Mouse (Mus musculus): ENCODE measurements around the gene Tmem220.
"Not testable (repeated sequence)": the region's sequence is repeated elsewhere in the genome, so short reads cannot be mapped to it uniquely, and the experiment has no call there.

Gene Tmem220

DNA sequence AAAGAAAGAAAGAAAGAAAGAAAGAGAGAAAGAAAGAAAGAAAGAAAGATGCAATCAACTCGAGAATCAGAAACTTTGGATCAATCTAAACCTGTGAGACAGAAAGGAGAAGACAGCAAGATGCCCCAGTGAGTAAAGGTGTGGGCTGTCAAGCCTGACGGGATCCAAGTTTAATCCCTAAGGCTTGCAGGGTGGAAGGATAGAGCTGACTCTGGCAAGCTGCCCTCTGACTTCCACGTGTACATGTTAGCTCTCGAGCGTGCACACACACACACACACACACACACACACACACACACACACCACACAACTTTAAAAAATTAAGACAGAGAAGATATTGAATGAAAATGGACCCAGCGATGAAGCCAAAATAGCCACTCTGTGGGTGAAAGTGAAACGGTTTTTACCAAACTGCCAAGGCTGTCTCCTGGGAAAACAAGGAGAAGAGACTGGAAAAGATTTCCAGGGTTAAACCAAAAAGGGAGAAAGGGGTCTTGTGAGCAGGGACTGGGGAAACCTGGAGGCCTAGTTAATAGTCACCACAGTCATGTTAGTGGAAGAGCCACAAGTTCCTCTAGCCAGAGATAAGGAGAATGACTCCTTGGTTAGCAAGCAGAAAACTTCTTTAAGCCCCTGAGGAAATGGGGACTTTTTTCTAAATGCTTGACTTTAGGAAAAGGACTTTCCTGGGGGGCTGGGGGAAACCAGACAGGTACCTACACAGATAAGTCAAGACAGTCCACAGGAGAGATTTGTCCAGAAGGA, 5.1 kb upstream of the Tmem220 start:
- DNase-seq (ENCODE audit: low spot score): no peak

- DNase-seq (ENCODE audit: low spot score): peak; percentile 62
Measured at GRCm38 (mm10) chr11:67020948-67021347, 4.0 kb upstream of the Tmem220 start.

GRCm38 (mm10) chr11:67022354-67023115, 2.4 kb upstream of the Tmem220 start:
- DNase-seq (ENCODE audit: low spot score): no peak

- not testable (repeated sequence) for DNase-seq (ENCODE audit: low spot score)
Measured at GRCm38 (mm10) chr11:67023191-67023590, 1.8 kb upstream of the Tmem220 start.

- no peak for DNase-seq (ENCODE audit: low spot score)
Measured at GRCm38 (mm10) chr11:67023802-67024340, 1.1 kb upstream of the Tmem220 start.

DNA sequence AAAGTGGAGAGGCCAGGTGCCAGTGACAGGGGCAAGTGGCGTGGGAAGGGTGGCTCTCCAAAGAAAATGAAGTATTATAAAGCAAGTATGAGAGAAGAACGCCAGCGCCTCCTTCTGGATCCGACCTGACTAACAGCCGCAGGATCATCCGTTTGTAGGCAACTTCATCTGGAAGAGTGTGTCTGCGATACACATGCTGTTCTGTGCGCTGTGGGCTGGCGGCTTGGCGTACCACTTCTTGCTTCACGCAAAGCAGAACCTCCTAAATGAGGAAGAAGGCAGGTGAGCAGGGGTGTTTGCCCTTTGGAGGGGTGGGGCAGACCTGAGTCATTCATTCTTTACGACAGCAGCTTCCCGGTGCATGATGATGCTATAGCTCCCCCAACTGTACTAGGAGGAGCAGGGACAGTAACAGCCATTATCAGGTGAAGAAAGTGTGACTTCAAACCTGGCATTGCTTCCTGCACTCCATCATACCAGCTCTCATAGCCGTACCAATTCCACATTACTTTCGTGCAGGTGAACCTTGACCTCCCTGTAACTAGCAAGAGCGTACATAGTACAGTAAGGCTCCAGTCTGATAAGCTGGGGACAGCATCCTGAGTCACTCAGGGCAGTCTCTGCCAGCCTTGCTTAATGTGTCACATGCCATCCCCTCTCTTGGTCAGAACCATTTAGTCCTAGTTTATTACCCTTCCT, 6.1 kb downstream of the Tmem220 start:
- no peak for DNase-seq (ENCODE audit: low spot score)

DNA sequence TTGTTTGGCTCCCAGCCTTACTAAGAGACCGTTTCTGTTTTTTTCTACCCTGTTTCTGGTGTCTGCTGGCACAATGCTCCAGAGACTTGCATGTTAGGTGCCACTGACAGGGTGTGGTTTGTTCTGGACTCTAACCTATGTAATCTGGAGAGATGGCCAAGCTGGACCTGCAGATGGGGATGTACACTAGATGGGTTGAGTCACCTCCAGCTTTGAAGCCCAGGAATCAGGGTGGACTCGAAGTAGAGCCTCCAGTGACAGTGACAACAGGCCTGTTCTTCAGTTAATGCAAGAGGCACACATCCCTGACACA, 6.6 kb downstream of the Tmem220 start:
- DNase-seq (ENCODE audit: low spot score): no peak

DNA sequence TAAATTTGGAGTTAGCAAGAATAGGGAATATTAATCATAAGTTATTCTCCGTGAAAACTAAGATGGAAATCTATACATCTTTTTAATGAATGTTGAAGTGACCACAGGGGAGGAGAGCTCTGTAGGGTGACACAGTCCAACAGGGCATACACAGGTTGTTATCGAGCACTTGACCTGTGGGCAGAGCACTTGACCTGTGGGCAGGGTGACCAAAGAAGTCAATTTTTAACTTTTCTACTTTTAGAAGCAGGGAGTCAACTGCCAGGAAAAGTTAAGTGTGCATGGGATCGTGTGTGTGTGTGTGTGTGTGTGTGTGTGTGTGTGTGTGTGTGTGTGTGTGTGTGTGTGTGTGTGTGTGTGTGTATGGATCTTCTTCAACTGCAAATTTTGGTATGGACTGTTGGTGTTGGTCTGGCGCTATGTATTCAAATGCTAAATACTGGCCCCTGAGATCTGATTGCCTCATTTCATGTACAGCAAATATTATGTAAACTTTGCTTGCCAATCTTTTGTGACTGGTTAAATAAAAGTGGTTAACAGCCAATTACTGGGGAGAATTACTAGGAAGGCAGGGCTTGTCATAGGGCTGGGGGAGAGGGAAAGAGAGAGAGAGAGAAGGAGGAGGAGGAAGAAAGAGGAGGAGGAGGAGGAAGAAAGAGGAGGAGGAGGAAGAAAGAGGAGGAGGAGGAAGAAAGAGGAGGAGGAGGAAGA, 10.0 kb downstream of the Tmem220 start:
- DNase-seq (ENCODE audit: low spot score): no peak

DNA sequence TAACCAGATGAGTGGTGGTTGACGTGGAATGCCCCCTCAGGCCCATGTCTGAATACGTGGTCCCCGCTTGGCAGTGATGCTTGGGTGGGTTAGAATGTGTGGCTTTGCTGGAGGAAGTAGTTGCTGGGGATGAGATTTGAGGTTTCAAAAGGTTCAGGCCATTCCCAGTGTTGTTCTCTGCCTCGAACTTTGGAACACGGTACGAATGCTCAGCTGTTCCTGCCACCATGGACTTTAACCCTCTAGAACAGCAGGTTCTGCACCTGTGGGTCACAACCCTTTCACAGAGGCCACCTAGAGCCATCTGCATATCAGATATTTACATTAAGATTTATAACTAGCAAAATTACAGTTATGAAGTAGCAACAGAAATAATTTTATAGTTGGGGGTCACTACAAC, 11.3 kb downstream of the Tmem220 start:
- DNase-seq (ENCODE audit: low spot score): no peak

DNA sequence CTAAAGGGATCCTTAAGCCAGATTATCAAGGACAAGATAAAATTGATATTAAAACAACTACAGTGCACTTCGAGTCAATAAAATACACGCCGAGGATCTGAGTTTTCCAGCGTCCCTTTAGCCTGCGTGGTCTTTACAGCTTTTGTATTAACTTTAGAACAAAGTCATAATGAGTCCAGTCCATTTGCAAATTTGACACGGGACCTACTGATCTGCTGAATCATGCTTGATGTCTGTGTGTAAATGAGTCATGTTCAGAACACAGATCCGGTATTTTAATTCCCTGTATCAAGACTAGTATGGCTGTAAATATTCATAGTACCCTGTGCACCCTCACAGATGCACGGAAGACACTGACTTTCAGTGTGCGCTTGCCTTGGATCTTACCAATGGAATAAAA, 11.9 kb downstream of the Tmem220 start:
- DNase-seq (ENCODE audit: low spot score): no peak

GRCm38 (mm10) chr11:67039799-67040198, 14.8 kb downstream of the Tmem220 start:
- no peak for DNase-seq (ENCODE audit: low spot score)

GRCm38 (mm10) chr11:67040483-67040882, 15.5 kb downstream of the Tmem220 start:
- no peak for DNase-seq (ENCODE audit: low spot score)

GRCm38 (mm10) chr11:67043007-67043406, 18.1 kb downstream of the Tmem220 start:
- no peak for DNase-seq (ENCODE audit: low spot score)

DNA sequence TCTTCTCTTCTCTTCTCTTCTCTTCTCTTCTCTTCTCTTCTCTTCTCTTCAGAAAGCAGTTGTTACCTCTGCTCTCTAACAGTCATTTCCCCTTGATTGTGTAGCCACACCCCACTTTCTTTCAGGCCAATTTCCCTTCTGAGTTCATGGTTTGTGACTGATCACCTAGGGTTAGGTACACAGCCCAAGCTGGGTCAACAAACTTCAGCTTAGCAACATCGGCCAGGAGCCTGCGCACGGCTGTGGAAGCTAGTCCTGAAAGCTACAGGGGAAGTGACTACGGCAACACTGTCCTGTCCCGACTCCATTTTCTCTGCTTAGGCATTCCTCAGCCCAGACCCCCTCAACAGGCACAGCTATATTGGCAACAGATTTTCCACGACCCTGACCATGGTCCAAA, 20.0 kb downstream of the Tmem220 start:
- DNase-seq (ENCODE audit: low spot score): no peak

DNA sequence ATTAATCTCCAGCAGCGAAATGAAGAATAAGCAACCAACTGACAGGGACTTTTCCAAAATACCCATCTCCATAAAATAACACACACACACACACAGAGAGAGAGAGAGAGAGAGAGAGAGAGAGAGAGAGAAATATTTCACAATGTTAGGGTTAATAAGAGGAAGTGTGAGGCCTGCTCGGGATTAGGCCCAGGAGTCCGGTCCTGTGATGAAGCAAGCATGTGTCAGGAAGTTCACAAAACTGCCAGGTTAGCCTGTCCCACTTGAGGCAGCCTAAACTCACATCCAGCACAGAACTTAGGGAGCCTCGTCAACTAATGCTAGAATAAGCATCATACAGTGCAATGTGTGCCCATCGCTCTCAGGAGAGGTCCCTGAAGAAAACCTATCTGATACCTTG, 22.2 kb downstream of the Tmem220 start:
- no peak for DNase-seq (ENCODE audit: low spot score)

GRCm38 (mm10) chr11:67048496-67048895, 23.5 kb downstream of the Tmem220 start:
- DNase-seq (ENCODE audit: low spot score): no peak

DNA sequence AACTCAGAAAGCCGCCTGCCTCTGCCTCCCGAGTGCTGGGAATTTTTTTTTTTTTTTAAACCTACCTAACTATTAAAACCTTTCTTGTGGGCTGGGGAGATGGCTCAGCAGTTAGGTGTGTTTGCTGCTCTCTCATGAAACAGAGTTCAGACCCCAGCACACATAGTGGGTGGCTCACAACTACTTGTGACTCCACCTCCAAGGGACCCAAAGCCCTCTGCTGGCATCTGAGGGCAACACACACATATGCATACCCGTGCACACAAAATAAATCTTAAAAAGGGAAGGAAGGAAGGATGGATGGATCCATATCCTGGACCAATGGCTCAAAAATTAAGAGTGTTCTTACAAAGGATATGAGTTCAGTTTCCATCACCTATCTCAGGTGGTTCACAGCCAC, 24.3 kb downstream of the Tmem220 start:
- no peak for DNase-seq (ENCODE audit: low spot score)

GRCm38 (mm10) chr11:67051676-67052320, 26.8 kb downstream of the Tmem220 start:
- no peak for DNase-seq (ENCODE audit: low spot score)

DNA sequence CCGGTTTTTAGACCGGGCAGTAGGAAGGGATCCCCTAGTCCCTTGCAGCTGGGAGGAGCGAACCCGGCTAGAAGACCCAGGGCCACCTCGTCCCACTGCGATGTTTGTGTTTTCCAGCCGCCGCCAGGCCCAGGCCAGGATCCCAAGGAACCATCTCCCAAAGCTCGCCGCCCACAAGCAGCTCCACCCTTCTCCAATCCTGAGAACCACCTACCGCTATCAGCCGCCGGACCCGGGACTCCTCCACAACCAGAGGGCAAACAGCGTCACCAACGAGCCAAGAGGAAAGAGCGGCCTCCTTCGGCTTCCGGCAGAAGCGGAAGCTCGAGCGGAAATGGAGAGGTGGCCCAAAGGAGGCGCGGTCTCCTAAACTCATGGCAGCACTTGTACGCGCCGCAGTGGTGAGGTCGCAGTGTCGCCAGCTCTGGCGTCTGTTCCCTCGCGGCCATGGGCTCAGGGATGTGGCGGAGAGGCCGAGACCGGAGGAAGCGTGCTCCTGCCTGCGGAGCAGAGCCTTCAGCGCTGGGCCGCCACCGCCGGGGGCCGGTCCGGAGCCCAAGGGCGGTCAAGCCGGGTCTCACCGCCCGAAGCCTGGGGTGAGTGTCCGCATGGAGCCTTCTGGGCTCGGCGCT, 27.5 kb downstream of the Tmem220 start, which contains the start of the genes Adprm and Sco1:
TSS of gene Adprm (minus strand) at position 274 of the 632 bp plus-strand sequence.
TSS of gene Sco1 (plus strand) at position 350 of the 632 bp plus-strand sequence.
- DNase-seq (ENCODE audit: low spot score): peak; percentile 87

DNA sequence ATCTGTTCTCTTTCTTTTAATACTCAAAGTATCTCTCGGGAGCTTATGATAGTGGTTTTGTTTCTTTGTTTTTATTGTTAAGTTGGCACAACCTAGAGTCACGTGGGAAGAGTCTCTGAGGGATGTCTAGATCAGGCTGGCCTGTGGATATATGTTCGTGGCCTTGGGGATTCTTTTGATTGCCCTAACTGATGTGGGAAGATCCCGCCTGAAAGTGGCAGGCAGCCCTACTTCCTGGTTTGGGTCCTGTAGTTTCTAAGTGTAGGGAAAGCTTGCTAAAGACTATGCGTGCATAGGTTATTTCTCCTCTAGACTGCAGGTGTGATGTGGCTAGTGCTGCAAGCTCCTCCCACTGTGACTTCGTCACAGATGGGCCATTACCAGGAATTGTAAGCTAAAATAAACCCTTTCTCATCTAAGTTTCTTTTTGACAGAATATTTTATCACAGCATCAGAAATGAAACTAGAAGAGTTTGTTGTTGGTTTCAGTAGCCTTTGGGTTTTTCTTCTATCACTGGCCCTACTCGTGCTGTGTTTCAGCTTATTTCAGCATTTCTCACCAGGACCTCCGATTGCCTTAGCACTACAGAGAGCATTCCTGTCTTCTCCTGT, 29.9 kb downstream of the Tmem220 start:
- no peak for DNase-seq (ENCODE audit: low spot score)

Measured in layer of hippocampus, adult 11-12 months (tissue).